Mouse (Mus musculus) erythroblast, adult 5-6 weeks (primary cell): ENCODE measurements around the gene Tmod3. TPM values are rescaled to one million over a fixed set of nuclear protein-coding genes. Genes with fewer than 3 reads are reported as not detected.
"Not testable (repeated sequence)": the region's sequence is repeated elsewhere in the genome, so short reads cannot be mapped to it uniquely, and the experiment has no call there.

Experiments
- ATAC-seq: replicated peaks from 2 replicates; pipeline ENCODE4 v1.8.0; 2016; ENCODE audit warnings: moderate number of reproducible peaks, mild to moderate bottlenecking, moderate TSS enrichment, inconsistent platforms; ENCODE audit not compliant: poor library complexity, low FRiP score, severe bottlenecking
- total RNA-seq, 2 experiments: library from RNA; stranded (forward) in 1 of 2; stranded (reverse) in 1 of 2; fragments of 150-400 nt in 1 of 2; fragments of 200-764, 138-1000 nt in 1 of 2; gene quantifications; 2 replicates each; pipeline versions ENCODE4 v1.2.3 to v1.2.4; 2015 to 2017; ENCODE audit warnings: low replicate concordance in 2 of 2

The Tmod3 gene
- total RNA-seq, 2 experiments from 2014 or later: 17.0 to 20.4 TPM

DNA sequence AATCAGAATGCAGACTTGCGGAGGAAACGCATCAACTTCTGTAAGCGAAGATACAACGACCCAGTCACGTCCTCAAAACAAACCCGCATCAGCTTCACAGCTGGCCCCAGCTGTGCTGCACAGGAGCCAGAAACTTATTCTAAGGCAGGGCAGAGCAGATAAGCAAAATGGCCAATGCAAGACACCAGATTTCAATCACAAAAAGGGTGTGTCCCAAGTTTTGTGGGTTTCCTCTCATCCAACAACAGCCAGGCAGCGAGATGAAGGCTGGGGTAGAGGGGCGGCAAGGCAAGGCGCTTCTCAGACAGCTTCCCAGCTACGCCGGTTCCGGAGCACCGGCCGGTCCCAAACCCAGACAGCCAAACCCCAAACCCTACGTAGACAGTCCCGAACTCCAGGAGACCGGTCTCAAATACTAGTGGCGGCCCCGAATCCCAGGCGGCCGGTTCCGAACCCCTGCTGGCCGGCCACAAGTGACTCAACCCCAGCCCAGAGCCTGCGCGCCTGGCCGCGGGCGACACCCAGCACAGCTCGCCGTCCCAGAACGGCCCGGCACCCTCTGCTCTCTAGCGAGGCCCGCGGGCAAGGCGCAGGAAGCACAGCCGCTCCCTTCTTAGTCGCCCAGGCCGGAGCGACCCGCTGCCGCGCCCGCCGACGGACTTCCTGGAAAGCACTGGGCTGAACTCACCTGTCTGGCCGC, 495 bp downstream of the Tmod3 start:
- peak; percentile 82 for ATAC-seq

DNA sequence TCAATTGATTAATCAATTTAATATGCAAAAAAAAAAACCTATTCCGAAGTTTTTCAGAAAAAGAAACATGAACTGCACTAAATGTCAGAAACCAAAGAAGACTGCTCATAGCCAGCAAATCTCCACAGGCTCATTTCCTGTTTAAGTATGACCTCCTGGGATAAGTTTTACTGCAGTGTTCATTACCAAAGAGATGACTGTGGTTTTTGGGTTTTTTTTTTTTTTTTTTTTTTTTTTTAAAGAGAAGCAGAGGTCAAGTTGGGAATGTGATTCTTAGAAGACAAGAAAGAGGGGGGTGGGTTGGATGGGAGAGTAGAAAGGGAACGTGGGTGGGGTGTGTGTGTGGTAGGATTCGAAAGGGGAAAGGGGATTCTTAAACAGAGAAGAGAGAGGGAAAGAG, 1.1 kb downstream of the Tmod3 start:
- ATAC-seq: no peak

- ATAC-seq: no peak
Measured at GRCm38 (mm10) chr9:75553719-75554118, 5.7 kb downstream of the Tmod3 start.

DNA sequence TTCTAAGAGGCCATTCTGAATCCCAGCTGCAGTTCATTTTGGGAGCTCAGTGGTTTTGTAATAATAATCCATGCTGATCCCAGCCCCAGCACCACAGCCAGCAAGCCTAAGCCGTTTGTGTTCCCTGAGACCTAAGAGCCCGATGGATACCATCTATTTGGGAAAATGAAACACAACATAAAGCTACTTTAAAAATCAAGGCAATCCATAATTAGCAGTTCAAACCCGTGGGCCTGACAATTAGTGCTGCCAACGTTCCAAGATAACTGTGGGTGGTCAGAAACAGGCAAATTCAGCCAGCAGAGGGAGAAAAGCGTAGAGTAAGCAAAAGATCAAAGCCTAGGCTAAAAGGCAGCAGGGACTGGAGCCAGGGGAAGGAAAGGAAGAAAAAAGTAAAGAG, 8.1 kb downstream of the Tmod3 start:
- ATAC-seq: no peak

DNA sequence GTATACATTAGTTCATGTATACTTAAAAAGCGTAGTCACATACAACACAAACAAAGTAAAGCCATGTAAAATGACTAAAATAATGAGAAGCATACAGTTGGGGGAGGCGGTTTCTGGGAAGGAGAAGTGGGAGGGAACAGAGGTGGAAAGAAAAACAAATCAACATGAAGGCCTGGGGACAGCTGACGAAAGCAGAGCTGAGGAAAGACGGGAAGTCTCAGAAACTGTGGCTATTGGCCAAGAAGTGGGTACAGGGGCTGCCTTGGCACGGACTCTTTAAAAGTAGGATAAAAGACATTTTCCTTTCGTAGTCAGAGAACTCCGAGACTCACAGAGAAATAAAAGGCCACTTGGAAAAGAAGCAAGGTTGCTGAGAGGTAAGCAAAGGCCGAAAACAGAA, 10.4 kb downstream of the Tmod3 start:
- ATAC-seq: no peak

GRCm38 (mm10) chr9:75546885-75547553, 12.4 kb downstream of the Tmod3 start:
- ATAC-seq: peak; percentile 94

DNA sequence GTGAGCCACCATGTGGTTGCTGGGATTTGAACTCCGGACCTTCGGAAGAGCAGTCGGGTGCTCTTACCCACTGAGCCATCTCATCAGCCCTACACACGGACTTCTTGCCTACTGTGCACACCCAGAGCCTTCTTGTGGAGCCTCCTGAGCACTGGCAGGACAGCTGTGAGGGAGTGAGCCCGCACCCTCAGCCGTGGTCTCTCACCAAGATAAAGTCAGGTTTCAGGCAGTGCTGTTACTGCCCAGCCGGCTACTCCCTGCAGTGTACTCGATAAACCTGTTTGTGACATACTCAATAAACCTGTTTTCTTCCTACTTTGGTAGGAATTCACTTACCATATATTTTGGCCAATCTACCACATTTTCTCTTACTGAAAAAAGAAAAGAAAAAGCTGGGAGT, 13.9 kb downstream of the Tmod3 start:
- ATAC-seq: no peak

GRCm38 (mm10) chr9:75541497-75541896, 18.0 kb downstream of the Tmod3 start:
- ATAC-seq: no peak

GRCm38 (mm10) chr9:75536422-75536821, 23.0 kb downstream of the Tmod3 start:
- ATAC-seq: no peak

GRCm38 (mm10) chr9:75534431-75534962, 25.0 kb downstream of the Tmod3 start:
- no peak for ATAC-seq

- ATAC-seq: not testable (repeated sequence)
Measured at GRCm38 (mm10) chr9:75532989-75533388, 26.5 kb downstream of the Tmod3 start.

- ATAC-seq: no peak
Measured at GRCm38 (mm10) chr9:75532461-75532860, 27.0 kb downstream of the Tmod3 start.

- peak; percentile 67; the same call in 1 of the 2 replicates for ATAC-seq
Measured at GRCm38 (mm10) chr9:75529358-75529757, 30.1 kb downstream of the Tmod3 start.

GRCm38 (mm10) chr9:75528096-75528495, 31.4 kb downstream of the Tmod3 start:
- no peak for ATAC-seq

- peak; percentile 79 for ATAC-seq
Measured at GRCm38 (mm10) chr9:75527368-75528059, 31.9 kb downstream of the Tmod3 start.

- ATAC-seq: no peak
Measured at GRCm38 (mm10) chr9:75523646-75524045, 35.8 kb downstream of the Tmod3 start.

- no peak for ATAC-seq
Measured at GRCm38 (mm10) chr9:75522217-75522616, 37.2 kb downstream of the Tmod3 start.

DNA sequence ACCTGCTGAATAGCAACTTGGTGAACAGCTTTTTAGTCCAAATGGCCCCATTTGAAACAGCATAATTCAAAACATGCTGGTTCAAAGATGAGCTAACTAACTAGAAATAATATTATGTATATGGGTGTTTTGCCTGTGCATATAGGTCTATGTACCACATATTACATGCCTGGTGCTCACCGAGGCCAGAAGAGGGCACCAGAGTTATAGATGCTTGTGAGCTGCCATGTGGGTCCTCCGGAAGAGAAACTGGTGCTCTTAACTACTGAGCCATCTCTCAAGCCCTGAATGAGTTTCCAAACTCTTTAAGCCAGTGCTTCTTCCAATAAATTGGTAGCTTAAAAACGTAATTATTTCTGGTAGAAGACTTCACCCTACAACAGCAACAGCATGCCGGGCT, 37.7 kb downstream of the Tmod3 start:
- ATAC-seq: 0 out of 2 replicates have a peak, but pooled peaks have one; percentile 55

DNA sequence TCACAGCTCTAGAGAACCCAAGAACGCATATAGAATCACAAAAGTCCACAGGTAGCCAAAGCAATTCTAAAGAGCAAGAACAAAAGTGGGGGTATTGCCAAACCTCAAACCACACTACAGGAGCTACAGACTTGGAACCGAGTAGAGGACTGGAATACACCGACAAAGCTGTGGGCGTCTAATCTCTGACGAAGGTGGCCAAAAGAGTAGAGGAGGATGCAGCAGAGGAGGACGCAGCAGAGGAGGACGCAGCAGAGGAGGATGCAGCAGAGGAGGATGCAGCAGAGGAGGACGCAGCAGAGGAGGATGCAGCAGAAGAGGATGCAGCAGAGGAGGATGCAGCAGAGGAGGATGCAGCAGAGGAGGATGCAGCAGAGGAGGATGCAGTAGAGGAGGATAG, 38.5 kb downstream of the Tmod3 start:
- ATAC-seq: no peak

DNA sequence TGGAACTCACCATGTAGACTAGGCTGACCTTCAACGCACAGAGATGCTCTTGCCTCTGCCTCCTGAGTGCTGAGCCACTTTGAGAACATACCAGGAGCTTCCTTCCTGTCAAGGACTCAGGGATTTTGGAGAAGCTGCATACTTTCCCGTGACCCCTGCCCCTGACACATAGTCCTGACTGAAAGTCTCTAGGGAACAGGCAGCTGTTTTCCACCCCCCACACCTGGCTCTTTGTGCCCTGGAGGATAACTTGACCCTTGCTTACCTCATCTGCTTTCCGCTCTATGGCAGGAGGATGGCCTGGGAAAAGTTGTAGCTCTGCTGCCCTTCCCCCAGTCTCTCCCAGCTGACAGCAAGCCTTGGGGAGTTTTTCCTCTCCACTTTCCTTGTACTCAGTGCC, 41.7 kb downstream of the Tmod3 start:
- no peak for ATAC-seq
